Mouse (Mus musculus) forebrain, embryonic 15.5 days (tissue): ENCODE measurements at regions not wholly inside any gene's neighbourhood (a gene's known extent, or its start where the extent isn't known, plus 50 kb on each side); places are given as distances from the start of the nearest gene placed in this dataset.

Experiments
- ATAC-seq: fragments of 200-750 bp; cut with Nextera tagmentation; replicated peaks from 2 replicates; pipeline ENCODE4 v1.8.0; 2017; ENCODE audit warnings: mild to moderate bottlenecking, moderate TSS enrichment, moderate library complexity
- H3K27ac ChIP-seq: fragments of 300-500 bp; sonication (generic); replicated peaks from 2 replicates; pipeline ENCODE4 v1.5.1; 2015; ENCODE audit warnings: mild to moderate bottlenecking, inconsistent platforms
- H3K27me3 ChIP-seq: fragments of 300-500 bp; sonication (generic); 2 replicates; pipeline ENCODE4 v1.6.1; 2015; ENCODE audit warnings: inconsistent platforms
- H3K36me3 ChIP-seq: fragments of 300-500 bp; sonication (generic); 2 replicates; pipeline ENCODE4 v1.6.1; 2015; ENCODE audit warnings: mild to moderate bottlenecking, inconsistent platforms
- H3K4me1 ChIP-seq: fragments of 300-500 bp; sonication (generic); 2 replicates; pipeline ENCODE4 v1.6.1; 2015; ENCODE audit warnings: inconsistent platforms
- H3K4me2 ChIP-seq: fragments of 300-500 bp; sonication (generic); replicated peaks from 2 replicates; pipeline ENCODE4 v1.6.1; 2015; ENCODE audit warnings: mild to moderate bottlenecking, inconsistent platforms
- H3K4me3 ChIP-seq: fragments of 300-500 bp; sonication (generic); 2 replicates; pipeline ENCODE4 v1.5.1; 2015; ENCODE audit warnings: mild to moderate bottlenecking, inconsistent platforms
- H3K9ac ChIP-seq: fragments of 300-500 bp; sonication (generic); replicated peaks from 2 replicates; pipeline ENCODE4 v1.6.1; 2015; ENCODE audit warnings: mild to moderate bottlenecking, inconsistent platforms
- H3K9me3 ChIP-seq: fragments of 300-500 bp; sonication (generic); 2 replicates; pipeline ENCODE4 v1.6.1; 2016; ENCODE audit warnings: inconsistent platforms
- WGBS: fragments of 180-500 bp; shearing (Covaris S2); methylation state at CpG from one replicate; pipeline ENCODE4 v1.1.7; 2015; ENCODE audit warnings: mixed read lengths; 5-methylcytosine and 5-hydroxymethylcytosine counted together

- Histone ChIP-seq H3K9ac (no peak overlapping the region), H3K36me3 (no peaks in the 10 kb centered on the region), H3K4me3 (no peak overlapping the region), H3K4me1 (no peaks in the 10 kb centered on the region), H3K27ac (no peak overlapping the region), H3K9me3 (no peaks in the 10 kb centered on the region), H3K4me2 (no peak overlapping the region), H3K27me3 (no peaks in the 10 kb centered on the region)
- ATAC-seq: no peak
- 57% methylated on average over 3 of the region's 3 CpGs for WGBS
These were observed 226.6 kb downstream of the Agtpbp1 start for GRCm38 (mm10) chr13:59358421-59358820.

GRCm38 (mm10) chr13:59351461-59351860 lies 233.6 kb downstream of the Agtpbp1 start:
- Histone ChIP-seq H3K4me3 (no peak overlapping the region), H3K27ac (no peak overlapping the region), H3K4me2 (no peak overlapping the region), H3K9me3 (no peaks in the 10 kb centered on the region), H3K4me1 (peaks cover 2% of the 10 kb centered on the region; the same call in 1 of the 2 replicates), H3K27me3 (no peaks in the 10 kb centered on the region), H3K9ac (no peak overlapping the region), H3K36me3 (no peaks in the 10 kb centered on the region)
- no peak for ATAC-seq
- WGBS: 57% methylated on average over 6 of the region's 6 CpGs

- 66% methylated on average over 7 of the region's 7 CpGs for WGBS
- Histone ChIP-seq H3K27ac (no peak overlapping the region), H3K36me3 (no peaks in the 10 kb centered on the region), H3K4me1 (peaks cover 2% of the 10 kb centered on the region; the same call in 1 of the 2 replicates), H3K27me3 (no peaks in the 10 kb centered on the region), H3K9ac (no peak overlapping the region), H3K4me2 (no peak overlapping the region), H3K4me3 (no peak overlapping the region), H3K9me3 (no peaks in the 10 kb centered on the region)
- no peak for ATAC-seq
These were observed 234.3 kb downstream of the Agtpbp1 start for GRCm38 (mm10) chr13:59350613-59351150.

- no peak overlapping the region for H3K9ac ChIP-seq
- no peaks in the 10 kb centered on the region for H3K27me3 ChIP-seq
- no peaks in the 10 kb centered on the region for H3K36me3 ChIP-seq
- no peaks in the 10 kb centered on the region for H3K9me3 ChIP-seq
- no peak for ATAC-seq
- no peak overlapping the region for H3K4me2 ChIP-seq
- H3K4me3 ChIP-seq: no peak overlapping the region
- H3K4me1 ChIP-seq: peaks cover 2% of the 10 kb centered on the region; the same call in 1 of the 2 replicates
- H3K27ac ChIP-seq: no peak overlapping the region
These were observed 236.5 kb downstream of the Agtpbp1 start for GRCm38 (mm10) chr13:59348510-59348909.

- H3K4me1 ChIP-seq: no peaks in the 10 kb centered on the region
- no peaks in the 10 kb centered on the region for H3K27me3 ChIP-seq
- H3K4me2 ChIP-seq: no peak overlapping the region
- H3K36me3 ChIP-seq: no peaks in the 10 kb centered on the region
- no peak for ATAC-seq
- 85% methylated on average over 13 of the region's 13 CpGs for WGBS
- H3K9me3 ChIP-seq: no peaks in the 10 kb centered on the region
- no peak overlapping the region for H3K27ac ChIP-seq
- H3K9ac ChIP-seq: no peak overlapping the region
- H3K4me3 ChIP-seq: no peak overlapping the region
These were observed 243.2 kb downstream of the Agtpbp1 start for GRCm38 (mm10) chr13:59341871-59342270.

- no peaks in the 10 kb centered on the region for H3K9me3 ChIP-seq
- no peak for ATAC-seq
- H3K9ac ChIP-seq: no peak overlapping the region
- H3K27me3 ChIP-seq: no peaks in the 10 kb centered on the region
- no peaks in the 10 kb centered on the region for H3K36me3 ChIP-seq
- no peaks in the 10 kb centered on the region for H3K4me1 ChIP-seq
- H3K4me3 ChIP-seq: no peak overlapping the region
- no peak overlapping the region for H3K4me2 ChIP-seq
- H3K27ac ChIP-seq: no peak overlapping the region
- 93% methylated on average over 9 of the region's 9 CpGs for WGBS
These were observed 246.6 kb downstream of the Agtpbp1 start for GRCm38 (mm10) chr13:59338436-59338835.

- WGBS: 87% methylated on average over 3 of the region's 3 CpGs
These were observed 261.1 kb downstream of the Agtpbp1 start for GRCm38 (mm10) chr13:59323933-59324332.

GRCm38 (mm10) chr13:59323441-59323840 lies 261.6 kb downstream of the Agtpbp1 start:
- Histone ChIP-seq H3K27ac (no peak overlapping the region), H3K4me2 (no peak overlapping the region), H3K4me1 (no peaks in the 10 kb centered on the region), H3K4me3 (no peak overlapping the region), H3K27me3 (no peaks in the 10 kb centered on the region), H3K36me3 (no peaks in the 10 kb centered on the region), H3K9ac (no peak overlapping the region), H3K9me3 (no peaks in the 10 kb centered on the region)
- ATAC-seq: no peak
- WGBS: 48% methylated on average over 5 of the region's 5 CpGs

More at GRCm38 (mm10) chr13:59323933-59324332, 261.1 kb downstream of the Agtpbp1 start:
- Histone ChIP-seq H3K27me3 (no peaks in the 10 kb centered on the region), H3K27ac (no peak overlapping the region), H3K4me3 (no peak overlapping the region), H3K4me1 (no peaks in the 10 kb centered on the region), H3K9me3 (no peaks in the 10 kb centered on the region), H3K36me3 (no peaks in the 10 kb centered on the region), H3K9ac (no peak overlapping the region), H3K4me2 (no peak overlapping the region)
- no peak for ATAC-seq

- ATAC-seq: no peak
- H3K9me3 ChIP-seq: no peaks in the 10 kb centered on the region
- no peak overlapping the region for H3K4me2 ChIP-seq
- H3K27me3 ChIP-seq: no peaks in the 10 kb centered on the region
- H3K4me1 ChIP-seq: no peaks in the 10 kb centered on the region
- H3K36me3 ChIP-seq: no peaks in the 10 kb centered on the region
- H3K9ac ChIP-seq: no peak overlapping the region
- H3K4me3 ChIP-seq: no peak overlapping the region
- no peak overlapping the region for H3K27ac ChIP-seq
- WGBS: 91% methylated on average over 5 of the region's 5 CpGs
These were observed 264.8 kb downstream of the Agtpbp1 start for GRCm38 (mm10) chr13:59320261-59320660.

GRCm38 (mm10) chr13:59317458-59318005 lies 267.5 kb downstream of the Agtpbp1 start:
- 63% methylated on average over 16 of the region's 16 CpGs for WGBS
- Histone ChIP-seq H3K9ac (no peak overlapping the region), H3K4me1 (peaks cover 4% of the 10 kb centered on the region; the same call in 1 of the 2 replicates), H3K27me3 (no peaks in the 10 kb centered on the region), H3K4me2 (no peak overlapping the region), H3K9me3 (no peaks in the 10 kb centered on the region), H3K27ac (no peak overlapping the region), H3K4me3 (no peak overlapping the region), H3K36me3 (no peaks in the 10 kb centered on the region)
- no peak for ATAC-seq

- 53% methylated on average over 3 of the region's 3 CpGs for WGBS
- Histone ChIP-seq H3K4me1 (peaks cover 8% of the 10 kb centered on the region; the same call in 1 of the 2 replicates), H3K9ac (no peak overlapping the region), H3K4me3 (no peak overlapping the region), H3K9me3 (no peaks in the 10 kb centered on the region), H3K27me3 (no peaks in the 10 kb centered on the region), H3K27ac (no peak overlapping the region), H3K4me2 (no peak overlapping the region), H3K36me3 (no peaks in the 10 kb centered on the region)
- no peak for ATAC-seq
These were observed 269.2 kb downstream of the Agtpbp1 start for GRCm38 (mm10) chr13:59315811-59316210.

- WGBS: 68% methylated on average over 1 of the region's 1 CpGs
- H3K4me3 ChIP-seq: no peak overlapping the region
- 0 out of 2 replicates have a peak overlapping the region, but pooled peaks have one; percentile 29 for H3K27ac ChIP-seq
- no peak overlapping the region for H3K4me2 ChIP-seq
- H3K36me3 ChIP-seq: no peaks in the 10 kb centered on the region
- no peaks in the 10 kb centered on the region for H3K27me3 ChIP-seq
- H3K4me1 ChIP-seq: peaks cover 8% of the 10 kb centered on the region; the same call in 1 of the 2 replicates
- ATAC-seq: no peak
- H3K9ac ChIP-seq: no peak overlapping the region
- H3K9me3 ChIP-seq: no peaks in the 10 kb centered on the region
These were observed 270.6 kb downstream of the Agtpbp1 start for GRCm38 (mm10) chr13:59314419-59314818.
